Mouse (Mus musculus) mesoderm, embryonic 11.5 days (tissue): Measurements from ENCODE around the gene Cdk5rap3.

Experiments
- DNase-seq: peaks from one replicate; pipeline ENCODE4 v3.0.0-alpha.2; 2012; ENCODE audit warnings: low read depth, low spot score

Gene Cdk5rap3

DNA sequence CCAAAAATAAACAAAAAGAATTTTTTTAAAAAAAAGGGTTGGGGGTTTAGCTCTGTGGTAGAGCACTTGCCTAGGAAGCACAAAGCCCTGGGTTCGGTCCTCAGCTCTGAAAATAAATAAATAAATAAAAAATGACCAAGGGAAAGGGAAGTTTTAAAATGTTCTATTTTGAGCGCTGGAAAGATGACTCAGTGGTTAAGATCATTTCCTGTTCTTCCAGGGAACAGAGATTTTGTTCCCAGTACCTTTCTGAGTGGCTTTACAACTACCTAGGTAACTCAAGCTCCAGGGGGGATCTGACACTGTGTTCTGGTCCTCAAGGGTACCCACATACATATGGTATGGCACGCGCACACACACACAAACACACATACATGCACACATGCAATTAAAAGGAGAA, 20.4 kb downstream of the Cdk5rap3 start:
- no peak for DNase-seq

DNA sequence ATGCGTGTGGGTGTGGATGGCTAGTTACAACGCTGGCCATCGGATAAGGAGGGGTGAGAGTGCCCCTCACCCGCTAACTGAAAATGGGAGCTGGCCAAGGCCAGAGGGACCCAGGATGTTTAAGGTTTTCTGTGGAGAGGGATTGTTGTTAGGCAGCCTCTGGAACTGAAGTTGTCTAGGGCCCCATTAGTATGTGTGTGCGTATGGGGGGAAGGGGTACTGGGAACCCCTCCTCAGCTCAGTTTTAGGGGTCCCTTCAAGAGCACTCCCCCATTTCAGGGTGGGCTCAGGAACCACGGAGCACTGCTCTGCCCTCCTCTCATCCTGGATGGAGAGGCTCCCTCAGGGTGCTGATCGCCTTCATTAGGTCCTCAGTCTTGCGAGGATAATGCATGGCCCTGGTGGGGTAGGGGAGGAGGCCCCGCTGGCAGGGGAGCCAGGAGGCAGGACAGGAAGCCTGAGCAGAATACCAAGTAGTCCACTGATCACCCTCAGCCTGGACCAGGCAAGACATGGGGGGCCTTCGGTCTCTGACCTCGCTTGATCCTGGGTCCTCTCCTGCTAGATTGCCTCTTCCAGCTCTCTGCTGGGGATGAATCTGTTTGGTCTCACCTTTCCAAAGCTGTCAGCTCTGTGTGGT, 23.0 kb downstream of the Cdk5rap3 start:
- no peak for DNase-seq

DNA sequence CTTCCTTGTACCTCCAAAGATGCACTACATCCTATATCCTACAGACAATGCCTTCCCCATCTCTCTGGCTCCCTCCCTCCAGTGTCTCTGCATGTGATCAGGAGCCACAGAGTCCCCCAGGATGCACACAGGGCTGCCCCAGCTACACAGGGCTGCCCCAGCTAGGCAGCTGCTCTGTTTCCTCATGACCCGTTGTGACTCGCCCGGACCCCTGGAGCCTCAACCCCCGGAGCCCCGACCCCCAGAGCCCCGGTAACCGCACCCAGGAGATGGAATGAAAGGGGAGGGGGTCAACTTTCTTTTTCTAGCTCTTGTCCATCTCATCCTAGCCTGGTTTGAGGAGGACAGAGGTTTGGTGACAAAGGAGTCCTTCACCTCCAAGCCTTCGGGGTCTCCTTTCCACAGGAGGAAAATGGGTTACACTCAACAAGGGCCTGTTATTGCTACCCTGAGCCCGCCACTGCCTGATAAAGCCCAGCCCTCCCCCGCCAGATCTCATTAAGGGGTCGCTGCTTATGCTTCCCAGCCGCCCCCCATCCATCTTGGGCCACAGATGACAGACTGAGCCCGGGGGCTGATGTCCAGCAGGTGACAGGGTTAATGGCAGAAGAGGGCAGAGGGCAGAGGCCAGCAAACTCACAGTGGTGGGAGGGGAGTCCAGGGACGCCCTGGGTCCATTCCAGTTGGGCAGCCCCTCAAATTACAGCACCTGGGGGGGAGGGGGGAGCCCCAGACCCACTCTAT, 24.3 kb downstream of the Cdk5rap3 start:
- DNase-seq = peak; percentile 66

DNA sequence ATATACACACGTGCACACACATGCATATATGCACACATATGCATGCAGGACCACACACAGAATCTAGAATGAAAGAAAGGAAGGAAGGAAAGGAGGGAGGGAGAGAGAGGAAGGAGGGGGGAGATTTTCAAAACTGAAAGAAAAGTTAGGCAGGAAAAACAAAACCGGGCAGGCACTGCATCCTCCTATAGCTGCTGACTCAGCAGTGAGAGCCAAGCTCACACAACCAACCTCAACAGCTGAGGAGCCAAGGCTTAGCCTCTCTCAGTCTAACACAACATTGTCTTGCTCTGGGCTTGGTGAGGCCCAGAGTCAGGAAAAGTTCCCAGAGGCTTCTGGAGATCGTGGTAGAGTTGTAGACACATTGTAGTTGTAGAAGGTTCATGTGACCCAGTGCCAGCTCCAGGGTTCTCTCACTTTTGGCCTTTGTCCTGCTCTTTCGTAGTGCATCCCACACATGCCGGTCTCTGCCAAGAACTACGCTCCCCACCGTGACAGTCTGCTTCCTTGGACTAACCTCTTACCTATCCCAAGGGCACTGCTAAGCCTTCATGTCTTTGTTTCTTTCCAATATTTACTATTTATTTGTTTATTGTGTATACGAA, 29.3 kb downstream of the Cdk5rap3 start:
- DNase-seq = no peak

DNA sequence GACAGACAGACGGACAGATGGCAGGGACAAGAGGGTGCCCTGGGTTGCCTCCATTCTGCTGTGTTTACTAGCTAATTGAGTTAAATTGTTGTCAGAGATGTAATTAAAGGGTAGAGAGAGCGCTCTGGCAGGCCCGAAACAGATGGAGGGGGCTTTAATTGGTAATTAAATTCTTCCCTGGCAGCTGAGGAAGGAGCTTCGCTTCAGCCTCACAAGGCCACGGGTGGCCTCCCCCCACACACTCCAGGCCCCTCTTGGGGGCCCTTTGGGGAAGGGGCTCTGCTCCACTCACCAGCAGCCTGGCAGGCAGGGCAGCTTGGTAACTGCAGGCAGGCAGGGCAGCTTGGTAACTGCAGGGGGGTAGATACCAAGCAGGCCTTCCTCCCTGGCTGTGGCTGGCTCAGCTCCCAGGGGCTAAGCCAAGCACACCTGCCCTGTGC, 30.4 kb downstream of the Cdk5rap3 start:
- no peak for DNase-seq

DNA sequence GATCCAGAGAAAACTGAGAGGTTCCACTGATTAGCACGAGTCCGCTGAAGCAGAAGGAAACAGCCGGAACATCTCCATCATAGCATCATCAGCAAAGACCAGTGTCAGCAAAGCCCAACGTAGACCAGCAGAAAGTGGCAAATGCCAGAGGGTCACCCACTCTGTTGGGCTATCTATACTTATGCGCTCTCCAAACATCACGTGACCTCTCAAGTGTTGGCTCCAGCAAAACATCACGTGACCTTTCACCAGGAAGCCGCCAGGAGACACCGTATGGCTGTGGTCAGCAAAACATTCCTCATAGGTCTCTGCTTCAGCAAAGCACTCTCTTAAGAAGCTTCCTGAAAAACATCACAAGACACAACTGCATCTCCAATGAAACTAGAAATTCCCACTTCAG, 36.0 kb downstream of the Cdk5rap3 start:
- DNase-seq = no peak

DNA sequence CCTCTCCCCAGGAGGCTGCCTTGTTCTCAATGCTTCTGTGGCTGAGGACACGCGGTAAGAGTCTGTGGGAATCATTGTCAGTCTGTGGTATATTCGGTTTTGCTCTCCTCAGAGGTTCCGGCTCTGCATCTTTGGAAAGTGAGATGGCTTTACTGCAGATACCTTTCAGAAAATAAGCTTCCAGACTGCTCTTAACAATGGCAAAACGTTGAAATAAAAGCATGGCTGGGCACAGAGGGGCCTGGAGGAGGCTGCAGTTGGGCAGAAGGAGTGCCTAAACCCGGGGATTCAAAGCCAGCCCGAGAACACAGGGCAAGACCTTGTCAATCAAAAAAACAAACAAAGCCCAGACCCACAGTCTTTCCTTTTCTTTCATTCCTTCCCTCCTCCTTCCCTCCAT, 36.9 kb downstream of the Cdk5rap3 start:
- DNase-seq = no peak

DNA sequence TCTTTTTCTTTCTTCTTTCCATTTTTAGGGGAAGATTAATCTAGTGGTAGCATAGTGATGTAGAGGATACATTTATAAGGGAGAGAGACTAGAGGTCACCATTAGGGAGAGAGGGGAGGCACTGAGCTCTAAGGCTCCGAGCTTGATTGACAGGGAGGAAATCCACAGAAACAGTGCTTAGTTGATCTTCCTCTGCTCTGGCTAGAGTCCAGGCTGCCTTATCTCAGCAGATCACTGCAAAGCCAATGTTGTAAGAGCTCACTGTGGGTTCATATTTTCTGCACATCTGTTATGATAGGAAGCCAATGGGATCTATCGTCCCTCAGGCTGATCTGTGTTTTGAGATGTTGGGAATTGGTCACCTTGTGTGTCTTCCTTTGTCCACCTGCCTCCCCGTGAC, 37.6 kb downstream of the Cdk5rap3 start:
- DNase-seq = no peak

DNA sequence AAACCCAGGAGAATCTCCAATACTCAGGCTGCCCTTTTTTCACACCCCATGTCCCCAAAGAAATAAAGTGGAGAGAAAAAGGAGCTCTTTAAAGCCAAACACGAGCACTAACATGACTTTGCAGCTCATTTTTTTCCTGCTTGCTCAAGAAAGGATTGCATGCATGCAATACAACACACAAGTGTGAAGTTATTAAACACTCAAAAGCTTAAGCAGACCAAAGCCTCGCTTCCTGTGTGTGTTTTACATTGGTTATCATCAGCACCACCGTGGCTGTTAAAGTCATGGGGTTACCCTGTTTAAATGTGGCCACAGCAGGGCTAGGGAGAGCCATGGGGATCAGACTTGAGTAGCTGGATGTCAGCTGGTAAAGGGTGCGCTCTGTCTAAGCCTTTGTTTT, 39.2 kb downstream of the Cdk5rap3 start:
- no peak for DNase-seq

DNA sequence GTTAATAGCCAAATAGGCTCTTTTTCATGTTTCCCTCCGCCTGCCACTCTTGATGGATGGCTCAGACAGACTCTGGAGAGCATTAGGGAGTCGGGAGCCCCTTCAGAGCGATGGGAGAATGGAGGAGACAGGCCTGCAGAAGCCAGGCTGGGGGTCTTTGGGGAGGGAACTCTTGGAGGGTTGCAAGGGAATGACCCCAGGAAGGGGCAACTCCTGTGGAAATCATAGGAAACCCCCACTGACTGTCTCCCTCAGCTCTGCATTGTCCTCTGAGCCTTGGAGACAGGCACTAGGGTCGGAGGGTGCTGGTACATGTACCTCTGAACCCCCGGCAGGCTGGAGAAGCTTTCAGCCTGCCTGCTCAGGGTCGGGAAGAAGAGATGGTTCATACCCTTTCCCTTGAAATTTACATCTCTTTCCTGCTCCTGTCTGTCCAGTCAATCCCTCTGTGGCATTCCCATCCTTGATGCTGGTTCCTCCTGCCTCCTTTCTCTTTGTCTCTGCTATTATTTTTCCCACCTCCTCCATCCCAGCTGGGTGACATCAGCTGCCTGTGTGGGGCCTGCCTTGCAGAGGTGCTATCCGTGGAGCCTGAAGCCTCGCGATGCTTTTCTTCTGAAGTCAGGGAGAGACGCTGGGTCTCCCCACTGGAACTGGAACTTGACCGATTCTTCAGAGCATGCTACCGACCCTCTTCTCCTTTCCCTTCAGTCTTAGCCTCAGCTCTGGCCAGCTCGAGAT, 39.8 kb downstream of the Cdk5rap3 start:
- peak; percentile 75 for DNase-seq

DNA sequence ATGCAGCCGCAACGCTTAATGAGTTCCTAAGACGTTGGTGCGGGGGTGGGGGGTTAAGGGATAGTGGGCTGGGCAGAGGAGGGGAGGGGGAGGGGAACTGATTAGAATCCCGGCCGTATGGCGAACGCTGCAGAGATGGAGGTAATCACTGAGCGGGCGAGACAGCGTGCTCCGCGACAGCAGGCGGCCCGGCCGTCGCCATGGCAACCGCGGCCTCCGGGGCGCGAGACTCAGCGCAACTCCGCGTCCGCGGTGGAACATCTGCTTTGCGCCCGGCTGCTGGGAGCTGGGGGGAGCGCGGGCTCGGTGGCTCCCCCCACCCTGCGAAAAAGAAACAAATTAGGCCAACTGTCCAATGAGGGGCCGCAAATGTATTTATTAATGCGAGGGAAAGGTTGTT, 40.6 kb downstream of the Cdk5rap3 start:
- DNase-seq = peak; percentile 97

DNA sequence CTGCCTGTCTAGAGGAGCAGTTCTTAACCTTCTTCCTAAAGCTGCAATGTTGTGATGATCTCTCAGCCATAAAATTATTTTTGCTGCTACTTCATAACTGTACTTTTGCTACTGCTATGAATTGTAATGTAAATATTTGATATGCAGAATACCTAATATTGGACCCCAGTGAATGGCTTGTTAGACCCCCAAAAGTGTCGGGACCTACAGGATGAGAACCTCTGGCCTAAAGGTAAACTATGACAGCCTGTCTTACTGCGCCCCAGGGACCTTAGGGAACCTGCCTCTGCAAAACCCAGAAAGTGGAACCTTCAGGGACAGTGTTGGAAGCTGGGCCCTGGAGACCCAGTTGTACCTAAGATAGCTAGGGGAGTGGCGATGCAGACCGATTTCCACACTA, 41.0 kb downstream of the Cdk5rap3 start:
- no peak for DNase-seq

DNA sequence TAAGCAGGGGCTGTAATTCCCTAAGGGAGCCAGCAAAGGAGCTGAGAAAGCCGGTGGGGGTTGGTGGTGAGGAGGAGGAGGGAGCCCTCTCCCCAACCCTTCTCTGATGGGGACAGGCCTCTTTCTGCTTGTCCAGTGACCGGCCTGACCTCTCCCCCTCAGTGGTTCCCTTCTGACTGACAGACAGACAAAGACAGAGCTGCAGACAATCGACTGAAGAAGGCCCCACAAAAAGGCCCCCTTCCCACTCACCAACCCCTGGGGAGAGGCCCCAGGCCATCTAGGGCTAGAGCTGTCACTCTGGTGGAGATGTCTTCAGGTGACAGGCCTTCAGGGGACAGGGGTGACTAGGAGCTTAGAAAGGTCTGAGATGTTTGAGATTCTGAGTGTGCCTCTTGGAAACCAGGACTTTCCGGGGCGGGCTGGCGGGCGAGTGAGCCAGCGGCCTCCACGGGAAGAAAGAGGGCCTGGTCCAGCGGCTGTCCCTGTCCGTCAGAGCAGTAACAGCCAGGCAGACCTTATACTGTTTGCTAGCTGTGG, 42.6 kb downstream of the Cdk5rap3 start:
- no peak for DNase-seq

DNA sequence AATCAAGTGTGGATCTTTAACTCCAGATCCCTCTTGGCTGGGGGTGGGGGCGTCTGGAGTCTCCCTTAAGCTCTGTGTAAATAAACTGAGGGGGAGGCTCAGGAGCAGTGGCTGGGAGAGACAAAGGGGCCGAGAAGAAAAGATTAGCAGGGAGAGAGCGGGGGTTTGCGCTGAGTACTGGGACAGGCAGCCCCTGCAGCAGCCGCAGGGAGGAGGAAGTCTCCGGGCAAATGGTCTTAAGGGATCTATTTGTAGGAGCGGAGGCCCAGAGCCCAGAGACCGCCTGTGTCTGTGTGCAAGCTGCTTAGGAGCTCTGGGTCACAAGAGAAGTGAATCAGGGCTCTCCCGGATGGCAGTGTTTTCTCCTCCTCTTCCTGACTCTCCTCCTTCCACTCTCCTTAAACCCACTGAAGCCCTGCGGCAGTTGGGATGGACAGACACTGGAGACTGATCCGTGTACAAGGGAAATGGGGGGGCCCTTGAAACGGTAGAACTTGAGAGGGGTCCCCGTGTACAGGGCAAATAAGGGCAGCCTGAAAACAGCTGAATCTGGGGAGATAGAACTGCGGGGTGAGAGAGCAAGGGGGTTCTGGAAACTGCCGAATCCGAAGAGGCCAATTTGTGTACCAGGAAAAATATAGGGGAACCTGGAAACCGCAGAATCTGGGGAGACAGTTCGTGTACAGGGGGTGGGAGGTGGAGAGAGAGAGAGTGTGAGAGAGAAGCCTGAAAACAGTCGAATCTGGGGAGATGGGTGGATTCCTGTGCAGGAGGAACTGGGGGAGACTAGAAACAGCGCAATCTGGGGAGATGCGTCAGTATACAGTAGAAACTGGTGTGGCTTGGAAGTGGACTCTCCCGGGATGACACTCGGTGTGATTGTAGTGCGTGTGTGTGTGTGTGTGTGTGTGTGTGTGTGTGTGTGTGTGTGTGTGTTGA, 43.6 kb downstream of the Cdk5rap3 start:
- DNase-seq = peak; percentile 65

DNA sequence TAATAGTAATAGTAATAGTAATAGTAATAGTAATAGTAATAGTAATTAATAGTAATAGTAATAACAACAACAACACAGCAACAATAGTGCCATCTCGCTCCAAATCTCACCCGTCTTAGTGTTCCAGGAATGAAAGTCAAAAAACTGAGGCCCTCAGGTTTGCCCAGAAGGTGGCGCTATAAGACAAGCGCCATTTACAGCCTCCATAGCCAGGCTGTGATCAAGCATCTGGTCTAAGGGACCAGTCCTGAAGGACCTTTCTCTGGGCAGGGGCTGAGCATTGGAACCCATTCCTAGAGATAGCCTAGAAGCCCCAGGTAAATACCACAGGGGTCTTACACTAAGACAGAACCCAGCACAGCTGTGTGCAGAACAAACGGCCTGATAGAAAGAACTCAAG, 49.1 kb downstream of the Cdk5rap3 start:
- peak; percentile 89 for DNase-seq

DNA sequence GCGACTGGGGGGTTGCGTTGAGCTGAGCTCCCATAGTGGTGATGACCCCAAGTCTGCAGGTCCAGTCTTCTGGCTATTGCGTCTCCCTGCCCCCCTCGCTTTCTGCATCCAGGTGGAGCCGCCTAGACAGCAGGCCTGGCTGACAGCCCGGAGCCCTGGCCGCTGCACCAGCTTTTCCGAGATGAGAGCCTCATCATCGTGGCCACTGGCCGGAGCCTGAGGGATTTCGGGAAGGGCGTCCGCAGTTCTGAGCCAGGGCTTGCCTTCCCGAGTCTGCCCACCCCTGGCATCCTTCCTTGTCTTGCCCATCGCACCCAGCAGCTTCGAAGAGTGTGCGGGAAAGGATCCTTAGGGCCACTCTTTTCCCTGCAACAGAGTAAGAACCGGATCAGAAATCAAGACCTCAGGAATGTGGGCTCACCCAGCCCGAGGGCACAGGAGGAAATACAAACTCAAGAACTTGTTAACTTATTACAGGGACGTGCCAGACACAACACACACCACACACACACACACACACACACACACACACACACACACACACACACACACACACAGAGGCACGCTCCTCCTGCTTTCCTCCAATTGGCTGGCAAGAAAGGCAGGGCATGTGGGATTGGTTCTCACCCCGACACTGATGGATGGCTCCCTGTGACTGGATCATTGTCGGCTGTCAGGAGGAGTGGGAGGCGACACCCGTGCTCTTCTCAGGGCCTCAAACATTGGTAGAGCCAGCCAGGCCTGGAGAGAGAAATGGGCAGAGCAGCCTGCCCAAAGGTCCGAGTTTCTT, 52.9 kb downstream of the Cdk5rap3 start:
- peak; percentile 78 for DNase-seq

DNA sequence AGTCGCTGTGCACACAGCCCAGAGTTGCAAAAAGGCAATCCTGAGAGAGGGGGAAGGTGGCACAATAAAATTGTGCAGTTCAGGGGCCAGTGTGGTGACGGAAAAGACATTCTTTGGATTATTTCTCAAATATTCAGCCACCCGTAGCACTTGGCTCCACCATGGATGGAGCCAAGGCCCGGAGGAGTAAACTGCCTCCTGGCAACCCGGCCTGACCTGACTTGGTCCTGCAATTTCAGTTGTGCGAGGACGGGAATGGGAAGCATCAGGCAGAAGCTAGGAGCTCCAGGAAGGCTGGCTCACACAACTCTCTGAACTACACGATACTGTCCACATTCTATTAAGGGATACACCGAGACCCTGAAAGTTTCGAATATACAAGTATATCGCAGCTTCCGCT, 53.8 kb downstream of the Cdk5rap3 start:
- DNase-seq = no peak

DNA sequence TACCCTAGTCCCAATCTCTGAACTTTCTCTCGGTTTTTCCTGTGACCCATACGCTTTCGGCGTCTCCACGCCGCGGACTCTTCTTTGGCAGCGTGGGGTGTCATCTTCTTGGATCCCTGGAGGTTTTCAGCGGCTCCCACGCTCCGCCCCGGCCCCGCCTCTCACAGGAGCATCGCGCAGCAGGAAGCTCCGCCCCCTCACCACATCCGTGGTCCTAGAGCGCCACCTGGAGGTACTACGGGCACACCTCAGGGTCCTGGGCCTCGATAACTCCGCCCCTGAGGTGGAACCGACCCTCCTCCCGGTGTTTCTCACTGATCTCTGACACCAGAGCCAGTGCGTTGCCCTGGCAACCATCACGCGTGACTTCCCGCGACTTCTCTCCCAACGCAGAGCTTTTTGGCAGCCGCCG, 54.4 kb downstream of the Cdk5rap3 start:
- peak; percentile 98 for DNase-seq

DNA sequence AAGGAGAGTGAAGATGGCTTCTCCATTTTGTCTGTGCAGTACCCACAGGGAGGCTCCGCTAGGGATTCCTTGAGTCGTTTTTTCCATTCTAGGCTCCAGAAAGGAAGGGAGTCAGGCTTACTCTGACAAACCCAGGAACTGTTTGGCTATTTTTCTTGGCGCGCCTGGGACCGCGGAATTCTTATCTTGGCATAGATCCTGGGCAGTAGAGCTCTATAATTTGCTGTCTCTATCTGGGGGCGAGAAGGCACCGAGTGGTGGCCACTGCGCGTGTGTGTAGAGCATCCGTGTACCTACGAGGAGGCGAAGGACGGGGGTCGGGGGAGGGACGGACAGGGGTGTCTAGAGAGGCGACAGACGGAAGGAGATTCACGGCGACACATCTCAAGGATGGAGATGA, 54.9 kb downstream of the Cdk5rap3 start:
- DNase-seq = no peak

DNA sequence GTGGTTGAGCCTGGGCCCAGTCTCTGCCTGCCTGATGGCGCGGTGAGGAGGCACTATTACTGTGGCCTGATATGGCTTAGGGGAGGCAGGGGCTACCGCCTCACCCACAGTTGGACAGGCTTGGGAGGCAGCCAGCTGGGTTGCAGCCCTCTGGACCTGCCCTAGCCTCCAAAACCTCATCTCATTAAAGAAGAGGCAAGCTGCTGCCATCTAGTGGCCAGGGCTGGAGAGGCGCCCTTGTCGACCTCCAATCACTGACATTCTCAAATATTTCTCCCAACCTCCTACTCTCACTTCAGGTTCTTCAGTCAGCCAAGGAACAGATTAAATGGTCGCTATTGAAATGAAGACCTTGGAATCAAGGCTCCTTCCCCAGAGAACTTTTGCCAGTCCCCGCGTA, 55.7 kb downstream of the Cdk5rap3 start:
- peak; percentile 86 for DNase-seq
